Mouse (Mus musculus): ENCODE data around the gene 1110004F10Rik. TPM values are rescaled to one million over a fixed set of nuclear protein-coding genes. Genes with fewer than 3 reads are reported as not detected.
A peak's percentile ranks its signal among the peaks of the same experiment; 100 is the strongest.

The 1110004F10Rik gene
- polyA plus RNA-seq, 1 experiment from 2014 or later, result 338 TPM

DNA sequence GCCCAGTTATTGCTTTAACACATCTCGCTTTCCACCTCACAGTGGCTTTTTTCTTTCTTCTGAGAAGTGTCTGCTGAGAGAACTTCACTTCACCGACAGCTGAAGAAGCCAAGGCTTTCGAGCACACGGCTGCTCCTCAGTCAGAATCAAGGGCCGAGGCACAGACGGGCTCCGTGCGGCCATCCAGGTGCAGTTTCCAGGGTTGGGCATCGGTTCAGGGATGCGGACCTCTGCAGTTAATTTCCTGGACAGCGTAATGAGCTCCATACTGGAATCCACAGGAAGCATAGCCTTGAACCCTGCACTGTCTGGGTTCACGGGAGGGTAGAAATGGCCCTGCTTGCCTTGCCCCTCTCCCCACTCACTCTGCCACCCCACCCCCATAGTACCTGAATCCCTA is 84.9 kb downstream of the 1110004F10Rik start:
- H3K9me3 ChIP-seq (ENCODE audit: control insufficient read depth, low read length), result no peaks in the 10 kb centered on the region
- H3K4me1 ChIP-seq (ENCODE audit: control insufficient read depth, insufficient read depth, low read length), result no peaks in the 10 kb centered on the region; the same call in 1 of the 2 replicates
- no peak overlapping the region for H3K9ac ChIP-seq (ENCODE audit: low read length)
- no peak overlapping the region for H3K4me2 ChIP-seq (ENCODE audit: low read depth)
- H3K4me3 ChIP-seq (ENCODE audit: low read depth, low read length), result no peak overlapping the region
- ATAC-seq (ENCODE audit: insufficient read depth, low FRiP score, low TSS enrichment) (no peak), DNase-seq (ENCODE audit: low spot score) (no peak)
- 89% methylated on average over 12 of the region's 12 CpGs for WGBS
- no peaks in the 10 kb centered on the region; the same call in 1 of the 2 replicates for H3K36me3 ChIP-seq (ENCODE audit: control insufficient read depth, insufficient read depth, low read length)
- no peaks in the 10 kb centered on the region for H3K27me3 ChIP-seq (ENCODE audit: control insufficient read depth, insufficient read depth, low read length)
- no peak overlapping the region for H3K27ac ChIP-seq (ENCODE audit: low read depth, low read length)

DNA sequence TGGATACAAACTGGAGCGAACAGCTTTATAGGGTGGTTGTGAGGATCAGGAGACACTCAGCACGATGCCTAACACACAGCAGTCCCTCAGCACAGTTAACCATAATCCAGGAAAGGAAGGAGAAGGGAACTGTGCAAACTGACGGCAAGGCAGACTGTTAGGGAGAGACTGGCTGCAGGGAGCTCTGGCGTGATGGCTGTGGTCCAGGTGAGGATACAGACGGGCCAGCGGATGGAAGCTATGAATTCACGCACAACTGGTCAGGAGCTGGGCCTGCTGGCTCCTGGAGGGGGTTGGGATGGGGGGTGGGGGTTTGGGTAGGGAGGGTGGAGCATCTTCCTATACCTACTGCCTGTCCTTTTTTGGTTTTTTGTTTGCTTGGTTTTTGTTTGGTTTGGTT is 86.5 kb downstream of the 1110004F10Rik start:
- 86% methylated on average over 7 of the region's 7 CpGs for WGBS
- H3K4me2 ChIP-seq (ENCODE audit: low read depth), result no peak overlapping the region
- H3K4me3 ChIP-seq (ENCODE audit: low read depth, low read length), result no peak overlapping the region
- DNase-seq (ENCODE audit: low spot score), result no peak
- H3K4me1 ChIP-seq (ENCODE audit: control insufficient read depth, insufficient read depth, low read length), result no peaks in the 10 kb centered on the region; the same call in 1 of the 2 replicates
- H3K27ac ChIP-seq (ENCODE audit: low read depth, low read length), result no peak overlapping the region
- no peak for ATAC-seq (ENCODE audit: insufficient read depth, low FRiP score, low TSS enrichment)
- no peaks in the 10 kb centered on the region for H3K27me3 ChIP-seq (ENCODE audit: control insufficient read depth, insufficient read depth, low read length)
- H3K9me3 ChIP-seq (ENCODE audit: control insufficient read depth, low read length), result no peaks in the 10 kb centered on the region
- no peak overlapping the region for H3K9ac ChIP-seq (ENCODE audit: low read length)
- H3K36me3 ChIP-seq (ENCODE audit: control insufficient read depth, insufficient read depth, low read length), result no peaks in the 10 kb centered on the region; the same call in 1 of the 2 replicates

DNA sequence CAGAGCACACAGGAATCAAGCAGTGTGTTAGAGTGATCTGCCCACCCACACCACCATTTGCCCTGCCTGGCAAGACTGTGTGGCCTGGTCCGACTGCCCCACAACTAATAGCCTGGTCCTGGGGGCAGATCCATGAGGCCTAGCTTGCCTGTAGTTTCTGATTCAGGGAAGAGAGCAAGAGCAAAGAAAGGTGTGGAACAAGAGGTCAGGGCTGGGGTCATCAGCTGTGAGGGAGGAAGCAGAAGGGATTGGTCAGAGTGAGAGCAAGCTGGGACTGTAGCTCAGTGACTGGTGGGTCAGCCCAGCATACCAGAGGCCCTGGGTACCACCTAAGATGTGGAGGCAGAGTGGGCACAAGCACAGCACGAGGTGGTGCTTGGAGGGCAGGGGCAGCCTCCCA is 87.9 kb downstream of the 1110004F10Rik start:
- 79% methylated on average over 2 of the region's 2 CpGs for WGBS

DNA sequence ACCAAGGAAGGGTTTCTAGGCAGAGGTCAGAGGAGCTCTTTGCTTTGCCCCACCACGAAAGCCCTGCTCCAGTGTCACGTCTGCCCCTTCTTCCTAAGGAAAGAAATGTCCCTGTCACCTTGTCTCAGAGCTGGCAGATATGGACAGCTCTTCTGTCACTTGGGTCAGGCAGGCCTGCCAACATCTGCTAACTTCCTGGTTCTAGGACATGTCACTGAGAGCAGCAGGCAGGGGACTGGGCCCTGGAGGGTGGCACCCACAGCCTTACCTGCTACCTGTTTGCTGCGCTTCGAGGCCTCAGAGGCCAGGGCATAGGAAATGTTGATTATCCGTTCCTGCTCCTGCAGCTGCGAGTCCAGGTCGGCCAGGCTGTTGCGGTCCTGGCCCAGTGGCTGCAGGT is 89.1 kb downstream of the 1110004F10Rik start:
- H3K4me2 ChIP-seq (ENCODE audit: low read depth), result no peak overlapping the region
- H3K9me3 ChIP-seq (ENCODE audit: control insufficient read depth, low read length), result no peaks in the 10 kb centered on the region
- H3K4me1 ChIP-seq (ENCODE audit: control insufficient read depth, insufficient read depth, low read length), result no peaks in the 10 kb centered on the region
- no peak for DNase-seq (ENCODE audit: low spot score)
- no peak overlapping the region for H3K4me3 ChIP-seq (ENCODE audit: low read depth, low read length)
- no peak overlapping the region for H3K27ac ChIP-seq (ENCODE audit: low read depth, low read length)
- ATAC-seq (ENCODE audit: insufficient read depth, low FRiP score, low TSS enrichment), result no peak
- H3K36me3 ChIP-seq (ENCODE audit: control insufficient read depth, insufficient read depth, low read length), result no peaks in the 10 kb centered on the region; the same call in 1 of the 2 replicates
- no peak overlapping the region for H3K9ac ChIP-seq (ENCODE audit: low read length)
- 92% methylated on average over 8 of the region's 8 CpGs for WGBS
- no peaks in the 10 kb centered on the region for H3K27me3 ChIP-seq (ENCODE audit: control insufficient read depth, insufficient read depth, low read length)

More for the DNA sequence above, 87.9 kb downstream of the 1110004F10Rik start:
- H3K9ac ChIP-seq (ENCODE audit: low read length), result no peak overlapping the region
- DNase-seq (ENCODE audit: low spot score) (no peak), ATAC-seq (ENCODE audit: insufficient read depth, low FRiP score, low TSS enrichment) (no peak)
- H3K4me2 ChIP-seq (ENCODE audit: low read depth), result no peak overlapping the region
- H3K4me1 ChIP-seq (ENCODE audit: control insufficient read depth, insufficient read depth, low read length), result no peaks in the 10 kb centered on the region; the same call in 1 of the 2 replicates
- H3K36me3 ChIP-seq (ENCODE audit: control insufficient read depth, insufficient read depth, low read length), result no peaks in the 10 kb centered on the region; the same call in 1 of the 2 replicates
- no peak overlapping the region for H3K27ac ChIP-seq (ENCODE audit: low read depth, low read length)
- no peaks in the 10 kb centered on the region for H3K27me3 ChIP-seq (ENCODE audit: control insufficient read depth, insufficient read depth, low read length)
- no peaks in the 10 kb centered on the region for H3K9me3 ChIP-seq (ENCODE audit: control insufficient read depth, low read length)
- no peak overlapping the region for H3K4me3 ChIP-seq (ENCODE audit: low read depth, low read length)

DNA sequence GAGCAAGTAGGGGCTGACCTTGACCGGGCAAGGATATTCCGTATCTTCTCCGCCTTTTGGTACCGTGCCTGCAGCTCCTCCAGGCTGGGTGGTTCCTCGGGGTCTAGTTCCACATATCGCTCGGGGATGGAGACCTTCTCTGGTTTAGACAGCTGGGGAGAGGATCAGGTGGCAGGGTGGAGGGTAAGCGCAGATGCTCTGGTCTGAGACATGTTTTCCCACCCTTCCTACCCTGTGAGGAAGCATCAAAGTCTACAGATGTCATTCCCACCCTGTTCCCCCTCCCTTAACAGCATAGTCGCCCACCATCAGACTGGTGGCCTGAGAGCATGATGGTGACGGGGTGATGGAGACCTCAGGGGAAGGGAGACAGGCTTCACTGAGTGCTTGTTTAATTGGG is 90.2 kb downstream of the 1110004F10Rik start:
- Histone ChIP-seq H3K4me2 (ENCODE audit: low read depth) (no peak overlapping the region), H3K4me1 (ENCODE audit: control insufficient read depth, insufficient read depth, low read length) (no peaks in the 10 kb centered on the region), H3K4me3 (ENCODE audit: low read depth, low read length) (no peak overlapping the region), H3K9ac (ENCODE audit: low read length) (no peak overlapping the region), H3K36me3 (ENCODE audit: control insufficient read depth, insufficient read depth, low read length) (no peaks in the 10 kb centered on the region; the same call in 1 of the 2 replicates), H3K27ac (ENCODE audit: low read depth, low read length) (no peak overlapping the region), H3K27me3 (ENCODE audit: control insufficient read depth, insufficient read depth, low read length) (no peaks in the 10 kb centered on the region), H3K9me3 (ENCODE audit: control insufficient read depth, low read length) (no peaks in the 10 kb centered on the region)
- WGBS, result 77% methylated on average over 10 of the region's 10 CpGs
- ATAC-seq (ENCODE audit: insufficient read depth, low FRiP score, low TSS enrichment) (no peak), DNase-seq (ENCODE audit: low spot score) (no peak)

DNA sequence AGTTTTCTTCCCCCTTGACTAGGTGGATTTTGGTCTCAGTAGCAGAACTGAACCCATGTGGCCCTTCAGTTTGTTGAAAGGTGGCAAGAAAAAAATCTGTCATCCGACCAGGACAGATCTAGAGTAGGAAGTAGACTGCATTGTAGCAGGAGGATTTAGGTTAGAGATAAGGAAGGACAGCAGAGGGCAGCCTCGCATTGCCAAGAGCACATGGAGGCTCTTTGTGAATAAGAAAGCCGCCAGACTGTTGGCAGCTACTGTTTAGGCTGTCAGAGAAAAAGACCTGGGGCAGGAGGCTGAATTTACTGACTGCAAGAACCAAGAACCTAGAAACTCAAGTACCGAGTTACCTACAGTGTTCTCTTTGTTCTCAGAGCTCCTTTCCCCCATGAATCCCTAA is 92.2 kb downstream of the 1110004F10Rik start:
- DNase-seq (ENCODE audit: low spot score), result peak; percentile 42
- no peak for ATAC-seq (ENCODE audit: insufficient read depth, low FRiP score, low TSS enrichment)
- Histone ChIP-seq H3K4me3 (ENCODE audit: low read depth, low read length) (no peak overlapping the region), H3K4me2 (ENCODE audit: low read depth) (no peak overlapping the region), H3K4me1 (ENCODE audit: control insufficient read depth, insufficient read depth, low read length) (no peaks in the 10 kb centered on the region), H3K36me3 (ENCODE audit: control insufficient read depth, insufficient read depth, low read length) (no peaks in the 10 kb centered on the region; the same call in 1 of the 2 replicates), H3K9ac (ENCODE audit: low read length) (no peak overlapping the region), H3K9me3 (ENCODE audit: control insufficient read depth, low read length) (no peaks in the 10 kb centered on the region), H3K27me3 (ENCODE audit: control insufficient read depth, insufficient read depth, low read length) (no peaks in the 10 kb centered on the region), H3K27ac (ENCODE audit: low read depth, low read length) (no peak overlapping the region)
- WGBS, result 31% methylated on average over 4 of the region's 4 CpGs

DNA sequence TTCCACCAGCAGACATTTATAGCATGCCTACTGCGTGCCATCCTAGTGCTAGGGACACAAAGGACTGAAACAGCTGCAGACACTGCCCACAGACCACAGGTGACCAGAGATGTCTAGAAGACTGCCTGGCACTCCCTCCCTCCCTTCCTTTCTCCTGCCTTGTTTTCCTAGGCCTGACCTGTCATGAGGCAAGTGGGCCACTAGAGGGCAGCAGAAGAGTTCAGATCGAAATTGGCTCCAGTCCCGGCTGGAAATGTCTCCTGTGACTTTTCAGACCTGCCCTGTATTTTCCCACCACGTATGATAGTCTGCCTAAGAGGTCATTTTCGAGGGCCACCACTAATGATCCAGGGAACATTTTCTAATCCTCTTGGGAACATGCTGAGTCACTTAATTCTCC is 92.9 kb downstream of the 1110004F10Rik start:
- H3K4me1 ChIP-seq (ENCODE audit: control insufficient read depth, insufficient read depth, low read length), result no peaks in the 10 kb centered on the region
- ATAC-seq (ENCODE audit: insufficient read depth, low FRiP score, low TSS enrichment) (no peak), DNase-seq (ENCODE audit: low spot score) (peak; percentile 79)
- H3K4me3 ChIP-seq (ENCODE audit: low read depth, low read length), result no peak overlapping the region
- no peaks in the 10 kb centered on the region for H3K36me3 ChIP-seq (ENCODE audit: control insufficient read depth, insufficient read depth, low read length)
- no peaks in the 10 kb centered on the region for H3K27me3 ChIP-seq (ENCODE audit: control insufficient read depth, insufficient read depth, low read length)
- WGBS, result 10% methylated on average over 5 of the region's 5 CpGs
- no peaks in the 10 kb centered on the region for H3K9me3 ChIP-seq (ENCODE audit: control insufficient read depth, low read length)
- H3K27ac ChIP-seq (ENCODE audit: low read depth, low read length), result no peak overlapping the region
- no peak overlapping the region for H3K9ac ChIP-seq (ENCODE audit: low read length)
- H3K4me2 ChIP-seq (ENCODE audit: low read depth), result no peak overlapping the region

DNA sequence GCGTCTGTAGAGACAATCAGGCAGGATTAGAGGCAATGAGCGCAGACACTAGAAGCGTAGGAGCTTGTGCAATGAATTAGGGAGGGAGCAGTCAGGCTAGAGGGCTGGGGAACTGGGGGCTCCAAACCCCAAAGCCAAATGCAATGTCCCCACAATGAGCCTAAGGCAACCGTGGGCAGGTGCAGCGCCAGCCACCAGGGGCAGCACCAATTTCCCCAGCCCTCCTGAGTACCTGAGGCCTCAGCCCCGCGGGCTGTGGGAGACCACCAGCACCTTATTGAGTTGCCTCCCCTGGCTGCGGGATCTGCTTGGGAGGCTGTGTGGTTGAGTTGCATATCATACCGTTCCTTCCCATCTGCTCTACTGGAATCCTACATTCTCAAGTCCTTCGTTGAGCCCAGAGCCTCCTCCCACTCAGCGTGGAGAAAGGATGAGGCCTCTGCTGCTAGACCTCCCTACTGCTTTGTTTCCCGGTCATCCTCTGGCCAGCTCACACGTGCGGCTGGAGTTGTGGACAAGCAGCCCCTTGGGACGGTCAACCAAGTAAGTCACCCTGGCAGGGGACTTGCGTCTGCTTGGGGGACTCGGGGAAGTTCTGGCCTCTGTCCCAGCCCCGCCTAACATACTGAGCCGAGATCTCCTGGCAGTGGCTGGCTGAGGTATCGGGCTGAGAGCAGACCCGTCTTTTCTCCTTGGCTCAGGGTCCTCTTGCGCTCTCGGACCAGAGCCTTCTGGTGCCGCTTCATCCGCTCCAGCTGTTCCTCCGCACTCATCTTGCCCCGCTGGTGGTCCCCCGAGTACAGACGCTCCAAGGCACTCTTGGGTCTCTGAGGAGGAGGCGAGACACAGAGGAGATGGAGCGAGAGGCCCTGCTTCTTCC is 95.5 kb downstream of the 1110004F10Rik start:
- Histone ChIP-seq H3K4me3 (ENCODE audit: low read depth, low read length) (no peak overlapping the region), H3K9me3 (ENCODE audit: control insufficient read depth, low read length) (no peaks in the 10 kb centered on the region), H3K4me1 (ENCODE audit: control insufficient read depth, insufficient read depth, low read length) (no peaks in the 10 kb centered on the region), H3K36me3 (ENCODE audit: control insufficient read depth, insufficient read depth, low read length) (no peaks in the 10 kb centered on the region), H3K27ac (ENCODE audit: low read depth, low read length) (no peak overlapping the region), H3K9ac (ENCODE audit: low read length) (no peak overlapping the region), H3K27me3 (ENCODE audit: control insufficient read depth, insufficient read depth, low read length) (no peaks in the 10 kb centered on the region), H3K4me2 (ENCODE audit: low read depth) (no peak overlapping the region)
- 84% methylated on average over 31 of the region's 31 CpGs for WGBS
- ATAC-seq (ENCODE audit: insufficient read depth, low FRiP score, low TSS enrichment) (no peak), DNase-seq (ENCODE audit: low spot score) (no peak)

DNA sequence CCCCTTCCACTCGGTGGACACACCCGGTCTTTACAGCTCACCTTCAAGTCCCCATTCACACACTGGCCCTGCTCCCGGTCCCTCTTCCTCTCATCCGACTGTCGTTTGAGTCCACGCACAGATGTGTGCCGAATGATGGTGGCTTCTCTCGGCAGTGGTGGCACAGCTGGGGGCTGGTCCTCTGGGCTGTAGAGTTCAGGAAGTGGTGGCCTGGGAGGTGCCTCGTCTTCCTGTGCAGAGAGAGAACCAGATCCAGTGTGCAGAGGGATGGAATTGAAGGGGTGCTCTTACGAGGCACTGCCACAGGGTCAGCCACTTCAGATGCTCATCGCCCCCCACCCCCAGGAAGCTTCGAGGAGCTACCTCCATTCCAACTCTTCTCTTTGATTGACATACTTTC is 98.0 kb downstream of the 1110004F10Rik start:
- WGBS, result 77% methylated on average over 12 of the region's 12 CpGs

More for the DNA sequence above, 98.0 kb downstream of the 1110004F10Rik start:
- H3K27ac ChIP-seq (ENCODE audit: low read depth, low read length), result no peak overlapping the region
- DNase-seq (ENCODE audit: low spot score) (no peak), ATAC-seq (ENCODE audit: insufficient read depth, low FRiP score, low TSS enrichment) (no peak)
- H3K4me1 ChIP-seq (ENCODE audit: control insufficient read depth, insufficient read depth, low read length), result no peaks in the 10 kb centered on the region
- no peak overlapping the region for H3K4me2 ChIP-seq (ENCODE audit: low read depth)
- no peak overlapping the region for H3K4me3 ChIP-seq (ENCODE audit: low read depth, low read length)
- H3K36me3 ChIP-seq (ENCODE audit: control insufficient read depth, insufficient read depth, low read length), result no peaks in the 10 kb centered on the region
- no peaks in the 10 kb centered on the region for H3K9me3 ChIP-seq (ENCODE audit: control insufficient read depth, low read length)
- no peaks in the 10 kb centered on the region for H3K27me3 ChIP-seq (ENCODE audit: control insufficient read depth, insufficient read depth, low read length)
- no peak overlapping the region for H3K9ac ChIP-seq (ENCODE audit: low read length)
